In genomic region chr10:94426921-94427270, GRCm38 (mm10) we compare ENCODE assay signal across 10 mouse cellular contexts.
DNase-seq lines count a peak whose midpoint lies in the region; ATAC-seq and TF ChIP-seq lines count a peak whose summit lies in the region.
"Had no signal": no experiment of that assay in that cellular context is flagged by ENCODE, and none has a peak within 500 bp of the region (broad histone marks: within the 10 kb centered on the region; RNA-seq: fewer than 3 reads in every experiment).

No protein-coding gene starts in this region.

- DNase-seq in forebrain, embryonic 14.5 days (ENCODE audit: low spot score), result no peak
- no peak for DNase-seq in forebrain, embryonic 10.5 days (ENCODE audit: extremely low spot score, low spot score)
- no peak for DNase-seq in hindbrain, postnatal 0 days (ENCODE audit: low spot score)
- peak; percentile 25 for DNase-seq in right cerebral cortex, postnatal 4 days
- DNase-seq in right cerebral cortex, postnatal 14 days, result no peak
- DNase-seq in cerebellum, adult 9-11 months, result no peak

- 84% methylated on average over 15 of the region's 15 CpGs for WGBS in forebrain, embryonic 14.5 days
- 95% methylated on average over 15 of the region's 15 CpGs for WGBS in forebrain, embryonic 10.5 days
- WGBS in hindbrain, postnatal 0 days, result 70% methylated on average over 15 of the region's 15 CpGs
- 87% methylated on average over 15 of the region's 15 CpGs for WGBS in hindbrain, embryonic 13.5 days
- WGBS in neural tube, embryonic 15.5 days, result 87% methylated on average over 15 of the region's 15 CpGs

- H3K27me3 ChIP-seq in forebrain, embryonic 14.5 days (replicated peaks; ENCODE audit: control insufficient read depth, insufficient read depth, low read length), result no peaks in the 10 kb centered on the region
- no peaks in the 10 kb centered on the region for H3K27me3 ChIP-seq in forebrain, embryonic 10.5 days (ENCODE audit: poor library complexity, severe bottlenecking)
- no peaks in the 10 kb centered on the region for H3K27me3 ChIP-seq in hindbrain, postnatal 0 days (ENCODE audit: insufficient read depth, low read length)
- no peaks in the 10 kb centered on the region for H3K27me3 ChIP-seq in hindbrain, embryonic 13.5 days
- H3K27me3 ChIP-seq in neural tube, embryonic 15.5 days (replicated peaks), result no peaks in the 10 kb centered on the region
- H3K27me3 ChIP-seq: liver, embryonic 15.5 days had no signal

- ATAC-seq in forebrain, embryonic 14.5 days, result no peak
- no peak for ATAC-seq in hindbrain, postnatal 0 days
- no peak for ATAC-seq in hindbrain, embryonic 13.5 days (ENCODE audit: low FRiP score)
- no peak for ATAC-seq in neural tube, embryonic 15.5 days (ENCODE audit: low FRiP score)

- H3K9me3 ChIP-seq in forebrain, embryonic 14.5 days (replicated peaks; ENCODE audit: control insufficient read depth, low read length), result no peaks in the 10 kb centered on the region
- H3K9me3 ChIP-seq in forebrain, embryonic 10.5 days, result no peaks in the 10 kb centered on the region
- H3K9me3 ChIP-seq in hindbrain, postnatal 0 days (ENCODE audit: low read length), result no peaks in the 10 kb centered on the region
- H3K9me3 ChIP-seq in hindbrain, embryonic 13.5 days, result no peaks in the 10 kb centered on the region
- H3K9me3 ChIP-seq in neural tube, embryonic 15.5 days (replicated peaks), result no peaks in the 10 kb centered on the region
- H3K9me3 ChIP-seq: liver, embryonic 15.5 days had no signal

- no peak for TF ChIP-seq CTCF in hindbrain, postnatal 0 days (IDR thresholded peaks at IDR 0.05; ENCODE audit: low read depth)

- no peaks in the 10 kb centered on the region for H3K4me1 ChIP-seq in forebrain, embryonic 14.5 days (ENCODE audit: control insufficient read depth, insufficient read depth, low read length)
- peaks cover 11% of the 10 kb centered on the region for H3K4me1 ChIP-seq in forebrain, embryonic 10.5 days
- peaks cover 5% of the 10 kb centered on the region for H3K4me1 ChIP-seq in hindbrain, postnatal 0 days (ENCODE audit: insufficient read depth, low read length)
- H3K4me1 ChIP-seq in hindbrain, embryonic 13.5 days (replicated peaks), result 0 out of 2 replicates have a peak, but pooled peaks cover 3% of the 10 kb centered on the region
- H3K4me1 ChIP-seq in neural tube, embryonic 15.5 days, result peaks cover 5% of the 10 kb centered on the region; the same call in 1 of the 2 replicates

- no peak overlapping the region for H3K4me3 ChIP-seq in forebrain, embryonic 14.5 days (ENCODE audit: low read depth, low read length)
- H3K4me3 ChIP-seq in forebrain, embryonic 10.5 days, result no peak overlapping the region
- no peak overlapping the region for H3K4me3 ChIP-seq in hindbrain, postnatal 0 days (ENCODE audit: low read length)
- no peak overlapping the region for H3K4me3 ChIP-seq in hindbrain, embryonic 13.5 days
- no peak overlapping the region for H3K4me3 ChIP-seq in neural tube, embryonic 15.5 days (replicated peaks)
- H3K4me3 ChIP-seq: liver, embryonic 15.5 days had no signal

- no peak overlapping the region for H3K4me2 ChIP-seq in forebrain, embryonic 14.5 days (ENCODE audit: low read length)
- peak overlapping the region; percentile 6; the same call in 1 of the 2 replicates for H3K4me2 ChIP-seq in hindbrain, postnatal 0 days (ENCODE audit: low read depth, low read length)
- H3K4me2 ChIP-seq in hindbrain, embryonic 13.5 days, result no peak overlapping the region
- H3K4me2 ChIP-seq in neural tube, embryonic 15.5 days, result no peak overlapping the region
- H3K4me2 ChIP-seq: midbrain, embryonic 11.5 days had no signal

- no peak overlapping the region for H3K9ac ChIP-seq in forebrain, embryonic 14.5 days (ENCODE audit: low read length)
- H3K9ac ChIP-seq in hindbrain, postnatal 0 days (replicated peaks; ENCODE audit: low read length), result 0 out of 2 replicates have a peak overlapping the region, but pooled peaks have one; percentile 17
- no peak overlapping the region for H3K9ac ChIP-seq in hindbrain, embryonic 13.5 days
- H3K9ac ChIP-seq in neural tube, embryonic 15.5 days (replicated peaks), result no peak overlapping the region
- H3K9ac ChIP-seq: liver, embryonic 15.5 days had no signal

- no peaks in the 10 kb centered on the region for H3K36me3 ChIP-seq in forebrain, embryonic 14.5 days (ENCODE audit: control insufficient read depth, insufficient read depth, low read length)
- H3K36me3 ChIP-seq in forebrain, embryonic 10.5 days (replicated peaks), result no peaks in the 10 kb centered on the region
- H3K36me3 ChIP-seq in hindbrain, postnatal 0 days (ENCODE audit: insufficient read depth, low read length), result no peaks in the 10 kb centered on the region
- H3K36me3 ChIP-seq in hindbrain, embryonic 13.5 days, result no peaks in the 10 kb centered on the region
- H3K36me3 ChIP-seq in neural tube, embryonic 15.5 days, result no peaks in the 10 kb centered on the region
- H3K36me3 ChIP-seq: liver, embryonic 15.5 days had no signal

- H3K27ac ChIP-seq in forebrain, embryonic 14.5 days (ENCODE audit: low read depth, low read length), result peak overlapping the region; percentile 46; the same call in 1 of the 2 replicates
- H3K27ac ChIP-seq in forebrain, embryonic 10.5 days, result no peak overlapping the region
- H3K27ac ChIP-seq in hindbrain, postnatal 0 days, result peak overlapping the region; percentile 60; the same call in 1 of the 2 replicates
- H3K27ac ChIP-seq in hindbrain, embryonic 13.5 days, result no peak overlapping the region
- H3K27ac ChIP-seq in neural tube, embryonic 15.5 days (replicated peaks), result peak overlapping the region; percentile 54; the same call in 1 of the 2 replicates
- H3K27ac ChIP-seq: liver, embryonic 15.5 days had no signal

Comparison
In these comparisons a context has a peak if more than half of its experiments do, and no peak if none do; other contexts are left out.
1. H3K27ac ChIP-seq: peak in forebrain, embryonic 14.5 days (single experiment), hindbrain, postnatal 0 days (single experiment) and neural tube, embryonic 15.5 days (single experiment); none in forebrain, embryonic 10.5 days (single experiment) and hindbrain, embryonic 13.5 days (single experiment).